Mouse (Mus musculus) thymus, adult 2 months (tissue): ENCODE measurements around the gene Riox2. TPM values are rescaled to one million over a fixed set of nuclear protein-coding genes. Genes with fewer than 3 reads are reported as not detected.

Experiments
- DNase-seq: peaks from one replicate; pipeline ENCODE4 v3.0.0; 2021
- H3K27ac ChIP-seq: fragments of 200-500 bp; 2 replicates; pipeline ENCODE4 v1.5.1; 2012; ENCODE audit warnings: low read length, control low read depth; ENCODE audit not compliant: control insufficient read depth, insufficient read depth
- H3K27me3 ChIP-seq: fragments of 200-500 bp; 2 replicates; pipeline ENCODE4 v1.6.1; 2012; ENCODE audit warnings: mild to moderate bottlenecking, low read length, moderate library complexity, mixed read lengths; ENCODE audit not compliant: control insufficient read depth, insufficient read depth
- H3K36me3 ChIP-seq: fragments of 200-500 bp; 2 replicates; pipeline ENCODE4 v1.6.1; 2012; ENCODE audit warnings: mild to moderate bottlenecking, low read length, moderate library complexity; ENCODE audit not compliant: control insufficient read depth, insufficient read depth
- H3K4me1 ChIP-seq: fragments of 200-500 bp; replicated peaks from 2 replicates; pipeline ENCODE4 v1.6.1; 2012; ENCODE audit warnings: low read length; ENCODE audit not compliant: control insufficient read depth, insufficient read depth
- H3K4me3 ChIP-seq: fragments of 200-500 bp; 2 replicates; pipeline ENCODE4 v1.5.1; 2012; ENCODE audit warnings: mild to moderate bottlenecking, low read length, control low read depth, moderate library complexity; ENCODE audit not compliant: control insufficient read depth, insufficient read depth
- CTCF ChIP-seq: fragments of 200-500 bp; IDR thresholded peaks from 2 replicates; pipeline ENCODE4 v1.5.1; 2012; ENCODE audit warnings: mild to moderate bottlenecking, control low read depth, low read length, moderate library complexity, borderline replicate concordance; ENCODE audit not compliant: control insufficient read depth, poor library complexity, insufficient read depth; ENCODE audit errors: extremely low read depth
- POLR2A ChIP-seq: fragments of 200-500 bp; IDR thresholded peaks from 2 replicates; pipeline ENCODE4 v1.6.1; 2012; ENCODE audit warnings: mild to moderate bottlenecking, low read length, control low read depth, moderate library complexity; ENCODE audit not compliant: control insufficient read depth, poor library complexity, insufficient read depth; ENCODE audit errors: extremely low read depth
- WGBS: fragments of 180-500 bp; shearing (Covaris S2); methylation state at CpG from one replicate; pipeline ENCODE4 v1.1.7; 2018; 5-methylcytosine and 5-hydroxymethylcytosine counted together
- polyA plus RNA-seq: library from polyadenylated mRNA; depleted of rRNA; stranded (reverse); fragments of >200 nt; gene quantifications from 2 replicates; pipeline ENCODE4 v1.2.3, GENCODE M21; 2012; rRNA removed

Gene Riox2
- polyA plus RNA-seq = 8.3 and 8.9 TPM in 2 replicates

GRCm38 (mm10) chr16:59471637-59472278 lies at the start of gene Riox2:
TSS of gene Riox2 (plus strand) at chr16:59471775.
- Histone ChIP-seq H3K4me3 (peak within 1 kb of the TSS; percentile 77), H3K27ac (no peak within 1 kb of the TSS), H3K27me3 (no peaks in the 10 kb centered on the region), H3K36me3 (peaks cover 6% of the 10 kb centered on the region), H3K4me1 (no peaks in the 10 kb centered on the region)
- TF ChIP-seq POLR2A (peak; percentile 39; the same call in 1 of the 2 replicates), CTCF (peak; percentile 45; the same call in 1 of the 2 replicates)
- 1% methylated on average over 56 of the region's 56 CpGs for WGBS
- DNase-seq = peak; percentile 84

- H3K4me3 ChIP-seq = no peak overlapping the region
- TF ChIP-seq POLR2A (no peak), CTCF (no peak)
- no peaks in the 10 kb centered on the region for H3K36me3 ChIP-seq
- H3K4me1 ChIP-seq = no peaks in the 10 kb centered on the region
- no peak overlapping the region for H3K27ac ChIP-seq
- whole genome bisulfite sequencing = 89% methylated on average over 7 of the region's 7 CpGs
- no peak for DNase-seq
- H3K27me3 ChIP-seq = no peaks in the 10 kb centered on the region
Observed at GRCm38 (mm10) chr16:59427960-59428359, 43.6 kb upstream of the Riox2 start.

GRCm38 (mm10) chr16:59433181-59433580 lies 38.4 kb upstream of the Riox2 start:
- H3K4me3 ChIP-seq = no peak overlapping the region
- WGBS = 93% methylated on average over 11 of the region's 11 CpGs
- no peak for TF ChIP-seq POLR2A
- no peak for TF ChIP-seq CTCF
- H3K27ac ChIP-seq = no peak overlapping the region
- no peaks in the 10 kb centered on the region for H3K36me3 ChIP-seq
- DNase-seq = no peak
- H3K27me3 ChIP-seq = no peaks in the 10 kb centered on the region
- no peaks in the 10 kb centered on the region for H3K4me1 ChIP-seq

- Histone ChIP-seq H3K27me3 (no peaks in the 10 kb centered on the region), H3K4me1 (no peaks in the 10 kb centered on the region), H3K27ac (no peak overlapping the region), H3K36me3 (no peaks in the 10 kb centered on the region), H3K4me3 (no peak overlapping the region)
- WGBS = 94% methylated on average over 7 of the region's 7 CpGs
- DNase-seq = no peak
- TF ChIP-seq CTCF = no peak
- TF ChIP-seq POLR2A = no peak
Observed at GRCm38 (mm10) chr16:59444880-59445559, 26.6 kb upstream of the Riox2 start.

GRCm38 (mm10) chr16:59448181-59448580 lies 23.4 kb upstream of the Riox2 start:
- Histone ChIP-seq H3K27ac (no peak overlapping the region), H3K27me3 (no peaks in the 10 kb centered on the region), H3K4me3 (no peak overlapping the region), H3K36me3 (no peaks in the 10 kb centered on the region), H3K4me1 (no peaks in the 10 kb centered on the region)
- TF ChIP-seq CTCF = no peak
- TF ChIP-seq POLR2A = no peak
- DNase-seq = no peak
- WGBS = 78% methylated on average over 1 of the region's 1 CpGs

- Histone ChIP-seq H3K27me3 (no peaks in the 10 kb centered on the region), H3K27ac (no peak overlapping the region), H3K4me3 (no peak overlapping the region), H3K4me1 (no peaks in the 10 kb centered on the region), H3K36me3 (no peaks in the 10 kb centered on the region)
- TF ChIP-seq CTCF (no peak), POLR2A (no peak)
- DNase-seq = no peak
Observed at GRCm38 (mm10) chr16:59449092-59449491, 22.5 kb upstream of the Riox2 start.
